Mouse (Mus musculus) regulatory T cell (primary cell): ENCODE results near the gene Gm14496.
"Not testable (repeated sequence)": the region's sequence is repeated elsewhere in the genome, so short reads cannot be mapped to it uniquely, and the experiment has no call there.

Experiments
- in situ Hi-C: fragments of 300-600 bp; cut with MboI, MseI; formaldehyde crosslinking; loops from one replicate; pipeline ENCODE4 v1.15.1; 2025; ENCODE audit warnings: high pct_unique_total_duplicates

Gm14496 gene

GRCm38 (mm10) chr2:181990829-181991228 is at the start of gene Gm14496:
Gm14496 (plus strand) TSS chr2:181991129.
- in situ Hi-C loops, result no loop called here

DNA sequence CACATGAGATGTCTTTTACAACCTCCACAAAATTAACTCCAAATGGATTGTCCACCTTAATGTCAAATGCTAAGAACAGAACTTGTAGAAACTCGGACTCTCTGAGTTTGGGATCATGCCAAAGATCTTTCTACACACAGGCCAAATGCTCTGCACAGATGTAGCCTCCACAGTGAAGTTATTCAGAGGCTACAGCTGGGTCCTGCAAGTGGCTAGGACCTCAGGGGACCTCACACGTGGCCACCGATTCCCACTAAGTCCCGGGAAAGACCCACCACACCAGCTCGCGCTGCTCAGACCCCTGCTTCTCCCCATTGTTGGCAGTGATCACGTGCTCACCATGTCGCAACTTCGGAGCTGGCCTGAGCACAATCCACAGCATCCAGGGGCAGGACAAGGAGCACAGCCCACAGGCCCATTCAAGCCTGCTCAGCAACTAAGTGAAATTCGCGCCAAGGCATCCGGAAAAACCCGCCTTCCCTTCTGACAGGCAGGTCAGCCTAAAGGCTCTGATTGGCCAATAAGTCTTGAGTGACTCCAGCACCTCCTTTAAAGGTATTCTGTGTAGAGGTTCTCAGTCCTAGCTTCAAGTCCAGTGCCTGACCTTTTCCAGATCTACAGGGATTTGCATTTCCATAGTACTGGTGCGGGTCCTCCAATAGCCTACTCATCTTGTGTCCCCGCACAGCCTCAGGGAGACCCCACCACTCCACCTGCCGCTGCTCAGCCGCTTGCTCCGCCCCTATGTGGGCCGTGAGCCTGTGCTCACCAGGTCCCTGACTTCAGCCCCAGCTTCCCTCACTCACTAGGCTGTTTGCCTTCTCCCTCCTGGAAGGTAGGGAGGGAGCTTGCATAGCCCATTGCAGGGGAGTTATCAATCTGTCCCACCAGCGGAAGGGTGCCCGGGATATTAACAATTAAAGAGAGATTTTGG is 37.9 kb upstream of the Gm14496 start:
- in situ Hi-C loops, result not testable (repeated sequence)

- in situ Hi-C loops, result no loop called here
These were observed 22.5 kb upstream of the Gm14496 start for GRCm38 (mm10) chr2:181968395-181968794.

DNA sequence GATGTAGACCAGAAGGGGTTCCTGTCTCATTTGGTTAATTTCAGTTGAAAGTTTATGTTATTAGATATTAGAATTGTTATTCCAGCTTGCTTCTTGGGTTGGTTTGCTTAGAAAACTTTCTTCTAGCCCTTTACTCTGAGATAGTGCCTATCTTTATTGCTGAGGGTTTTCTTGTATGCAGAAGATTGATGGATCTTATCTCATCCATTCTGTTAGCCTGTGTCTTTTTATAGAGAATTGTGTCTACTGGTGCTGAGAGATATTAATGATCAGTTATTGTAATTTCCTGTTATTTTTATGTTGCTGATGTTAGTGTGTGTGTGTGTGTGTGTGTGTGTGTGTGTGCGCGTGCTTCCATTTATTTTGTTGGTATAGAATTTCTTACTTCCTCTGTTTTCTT is 21.7 kb upstream of the Gm14496 start:
- in situ Hi-C loops, result no loop called here

GRCm38 (mm10) chr2:181981969-181982368 is 9.0 kb upstream of the Gm14496 start:
- in situ Hi-C loops, result not testable (repeated sequence)
